Mouse (Mus musculus): Measurements from ENCODE around the gene Trir. TPM values are rescaled to one million over a fixed set of nuclear protein-coding genes. Genes with fewer than 3 reads are reported as not detected.

Trir gene
- polyA plus RNA-seq, 2 experiments = 135 to 168 TPM

- no peak for DNase-seq (ENCODE audit: low spot score)
- ATAC-seq (ENCODE audit: low FRiP score, low read depth) = no peak
- Histone ChIP-seq H3K9ac (ENCODE audit: low read depth, low read length, severe bottlenecking) (no peak within 1 kb of the TSS), H3K4me1 (ENCODE audit: control insufficient read depth, insufficient read depth, low read length) (peaks cover 10% of the 10 kb centered on the region), H3K36me3 (ENCODE audit: control insufficient read depth, insufficient read depth, low read length) (peaks cover 24% of the 10 kb centered on the region), H3K27ac (replicated peaks; ENCODE audit: low read depth, low read length) (no peak within 1 kb of the TSS), H3K27me3 (ENCODE audit: control insufficient read depth, insufficient read depth, low read length) (no peaks in the 10 kb centered on the region), H3K4me2 (replicated peaks; ENCODE audit: low read depth, low read length, severe bottlenecking) (no peak within 1 kb of the TSS), H3K9me3 (ENCODE audit: control insufficient read depth, low read length) (no peaks in the 10 kb centered on the region), H3K4me3 (replicated peaks; ENCODE audit: low read length) (no peak within 1 kb of the TSS)
- no peak for TF ChIP-seq POLR2A (IDR thresholded peaks at IDR 0.05; ENCODE audit: borderline replicate concordance, extremely low read depth, insufficient read depth, insufficient read length)
These were observed 41.4 kb downstream of the Trir start, which contains the start of gene Gm5741 for GRCm38 (mm10) chr8:85067982-85068381. Gene Gm5741, minus strand, starts transcription at chr8:85067982.

- DNase-seq (ENCODE audit: low spot score) (no peak), ATAC-seq (ENCODE audit: low FRiP score, low read depth) (no peak)
- H3K27ac ChIP-seq (replicated peaks; ENCODE audit: low read depth, low read length) = 0 out of 2 replicates have a peak overlapping the region, but pooled peaks have one; percentile 35
- peak overlapping the region; percentile 80 for H3K9ac ChIP-seq (ENCODE audit: low read depth, low read length, severe bottlenecking)
- H3K4me3 ChIP-seq (replicated peaks; ENCODE audit: low read length) = peak overlapping the region; percentile 82
- H3K9me3 ChIP-seq (ENCODE audit: control insufficient read depth, low read length) = no peaks in the 10 kb centered on the region
- peaks cover 10% of the 10 kb centered on the region for H3K4me1 ChIP-seq (ENCODE audit: control insufficient read depth, insufficient read depth, low read length)
- TF ChIP-seq POLR2A (IDR thresholded peaks at IDR 0.05; ENCODE audit: borderline replicate concordance, extremely low read depth, insufficient read depth, insufficient read length) = no peak
- WGBS = 83% methylated on average over 5 of the region's 5 CpGs
- peaks cover 49% of the 10 kb centered on the region for H3K36me3 ChIP-seq (ENCODE audit: control insufficient read depth, insufficient read depth, low read length)
- H3K4me2 ChIP-seq (replicated peaks; ENCODE audit: low read depth, low read length, severe bottlenecking) = peak overlapping the region; percentile 72
- no peaks in the 10 kb centered on the region for H3K27me3 ChIP-seq (ENCODE audit: control insufficient read depth, insufficient read depth, low read length)
These were observed 44.4 kb downstream of the Trir start for GRCm38 (mm10) chr8:85071041-85071440.

- TF ChIP-seq POLR2A (IDR thresholded peaks at IDR 0.05; ENCODE audit: borderline replicate concordance, extremely low read depth, insufficient read depth, insufficient read length) = 0 out of 2 replicates have a peak, but pooled peaks have one; percentile 55
- no peaks in the 10 kb centered on the region for H3K27me3 ChIP-seq (ENCODE audit: control insufficient read depth, insufficient read depth, low read length)
- ATAC-seq (ENCODE audit: low FRiP score, low read depth) = peak; percentile 89
- H3K36me3 ChIP-seq (ENCODE audit: control insufficient read depth, insufficient read depth, low read length) = peaks cover 47% of the 10 kb centered on the region
- peak; percentile 94 for DNase-seq (ENCODE audit: low spot score)
- H3K4me2 ChIP-seq (replicated peaks; ENCODE audit: low read depth, low read length, severe bottlenecking) = peak within 1 kb of the TSS; percentile 72
- peak within 1 kb of the TSS; percentile 80 for H3K9ac ChIP-seq (ENCODE audit: low read depth, low read length, severe bottlenecking)
- peaks cover 10% of the 10 kb centered on the region for H3K4me1 ChIP-seq (ENCODE audit: control insufficient read depth, insufficient read depth, low read length)
- peak within 1 kb of the TSS; percentile 89 for H3K27ac ChIP-seq (replicated peaks; ENCODE audit: low read depth, low read length)
- no peaks in the 10 kb centered on the region for H3K9me3 ChIP-seq (ENCODE audit: control insufficient read depth, low read length)
- under 1% methylated on average over 61 of the region's 68 CpGs for WGBS
- peak within 1 kb of the TSS; percentile 82 for H3K4me3 ChIP-seq (replicated peaks; ENCODE audit: low read length)
These were observed 45.1 kb downstream of the Trir start, which contains the start of gene Dhps for GRCm38 (mm10) chr8:85071514-85072281. Gene Dhps, plus strand, starts transcription at chr8:85071757.

GRCm38 (mm10) chr8:85072364-85072929 lies 45.8 kb downstream of the Trir start:
- DNase-seq (ENCODE audit: low spot score) = no peak
- WGBS = 32% methylated on average over 9 of the region's 9 CpGs
- Histone ChIP-seq H3K9me3 (ENCODE audit: control insufficient read depth, low read length) (no peaks in the 10 kb centered on the region), H3K27ac (replicated peaks; ENCODE audit: low read depth, low read length) (peak overlapping the region; percentile 89), H3K9ac (ENCODE audit: low read depth, low read length, severe bottlenecking) (peak overlapping the region; percentile 80), H3K4me3 (replicated peaks; ENCODE audit: low read length) (peak overlapping the region; percentile 82), H3K27me3 (ENCODE audit: control insufficient read depth, insufficient read depth, low read length) (no peaks in the 10 kb centered on the region), H3K36me3 (ENCODE audit: control insufficient read depth, insufficient read depth, low read length) (peaks cover 47% of the 10 kb centered on the region), H3K4me2 (replicated peaks; ENCODE audit: low read depth, low read length, severe bottlenecking) (peak overlapping the region; percentile 72), H3K4me1 (ENCODE audit: control insufficient read depth, insufficient read depth, low read length) (peaks cover 10% of the 10 kb centered on the region)
- no peak for ATAC-seq (ENCODE audit: low FRiP score, low read depth)
- no peak for TF ChIP-seq POLR2A (IDR thresholded peaks at IDR 0.05; ENCODE audit: borderline replicate concordance, extremely low read depth, insufficient read depth, insufficient read length)

- no peak for TF ChIP-seq POLR2A (IDR thresholded peaks at IDR 0.05; ENCODE audit: borderline replicate concordance, extremely low read depth, insufficient read depth, insufficient read length)
- Histone ChIP-seq H3K4me1 (ENCODE audit: control insufficient read depth, insufficient read depth, low read length) (peaks cover 10% of the 10 kb centered on the region), H3K9ac (ENCODE audit: low read depth, low read length, severe bottlenecking) (no peak overlapping the region), H3K27me3 (ENCODE audit: control insufficient read depth, insufficient read depth, low read length) (no peaks in the 10 kb centered on the region), H3K4me2 (replicated peaks; ENCODE audit: low read depth, low read length, severe bottlenecking) (no peak overlapping the region), H3K4me3 (replicated peaks; ENCODE audit: low read length) (no peak overlapping the region), H3K27ac (replicated peaks; ENCODE audit: low read depth, low read length) (no peak overlapping the region), H3K9me3 (ENCODE audit: control insufficient read depth, low read length) (no peaks in the 10 kb centered on the region), H3K36me3 (ENCODE audit: control insufficient read depth, insufficient read depth, low read length) (peaks cover 47% of the 10 kb centered on the region)
- WGBS = 92% methylated on average over 15 of the region's 15 CpGs
- DNase-seq (ENCODE audit: low spot score) = no peak
- ATAC-seq (ENCODE audit: low FRiP score, low read depth) = no peak
These were observed 46.5 kb downstream of the Trir start for GRCm38 (mm10) chr8:85073041-85073612.
